Mouse (Mus musculus) kidney, postnatal 36 days (tissue): ENCODE measurements at regions not wholly inside any gene's neighbourhood (a gene's known extent, or its start where the extent isn't known, plus 50 kb on each side); places are given as distances from the start of the nearest gene placed in this dataset.

Experiments used
- DNase-seq, 2 experiments: peaks; one replicate each; pipeline ENCODE4 v3.0.0; 2021 to 2022; ENCODE audit warnings: mixed read lengths in 2 of 2

GRCm38 (mm10) chr17:63802846-63803245 lies 60.0 kb upstream of the Fer start:
- DNase-seq, result no peak

GRCm38 (mm10) chr17:63803599-63803998 lies 59.3 kb upstream of the Fer start:
- peak; percentile 56 to 88 for DNase-seq

GRCm38 (mm10) chr17:63804416-63804815 lies 58.4 kb upstream of the Fer start:
- no peak for DNase-seq

- no peak for DNase-seq
Observed at GRCm38 (mm10) chr17:63806360-63806759, 56.5 kb upstream of the Fer start.

GRCm38 (mm10) chr17:63807590-63808228 lies 55.2 kb upstream of the Fer start:
- DNase-seq, result no peak

GRCm38 (mm10) chr17:63808756-63809155 lies 54.1 kb upstream of the Fer start:
- no peak for DNase-seq

- DNase-seq, result no peak
Observed at GRCm38 (mm10) chr17:63811246-63811785, 51.5 kb upstream of the Fer start.

- DNase-seq, result no peak
Observed at GRCm38 (mm10) chr17:63812586-63812985, 50.3 kb upstream of the Fer start.
